Mouse (Mus musculus): ENCODE results near the gene Il11ra1. TPM values are rescaled to one million over a fixed set of nuclear protein-coding genes. Genes with fewer than 3 reads are reported as not detected.
A peak's percentile ranks its signal among the peaks of the same experiment; 100 is the strongest.
"Not testable (repeated sequence)": the region's sequence is repeated elsewhere in the genome, so short reads cannot be mapped to it uniquely, and the experiment has no call there.

The Il11ra1 gene
- polyA plus RNA-seq (2015; fragmentation: Nextera tagmentation; extraction: Ambion mirVana) = 153 and 157 TPM in 2 replicates

DNA sequence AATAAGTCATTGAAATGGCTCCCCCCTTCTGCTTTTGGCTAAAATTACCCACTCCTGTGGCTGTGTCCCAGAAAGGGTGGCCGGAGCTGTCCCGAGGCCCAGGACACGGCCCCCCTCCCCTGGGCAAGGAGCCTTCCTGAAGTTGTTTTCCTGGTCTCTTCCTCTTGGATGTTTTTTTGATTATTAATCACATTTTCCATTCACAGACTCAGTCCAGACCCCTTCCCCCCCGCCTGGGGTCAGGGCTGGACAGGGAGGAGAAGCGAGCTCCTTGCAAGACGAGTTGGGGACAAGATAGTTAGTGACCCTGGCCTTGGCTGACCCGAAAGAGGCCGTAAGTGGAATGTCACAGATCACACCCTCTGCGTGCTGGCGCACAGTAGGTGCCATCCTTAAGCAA is at the start of gene Il11ra1:
Gene Il11ra1 (plus strand): TSS at position 207 of the 400 bp plus-strand sequence.
- not testable (repeated sequence) for H3K9me3 ChIP-seq; H3K9ac ChIP-seq; H3K4me2 ChIP-seq; ATAC-seq (ENCODE audit: insufficient read depth, low FRiP score, low read depth); H3K27ac ChIP-seq; H3K27me3 ChIP-seq (replicated peaks); H3K36me3 ChIP-seq; H3K4me3 ChIP-seq (replicated peaks); H3K4me1 ChIP-seq
- 68% methylated on average over 10 of the region's 10 CpGs for WGBS

DNA sequence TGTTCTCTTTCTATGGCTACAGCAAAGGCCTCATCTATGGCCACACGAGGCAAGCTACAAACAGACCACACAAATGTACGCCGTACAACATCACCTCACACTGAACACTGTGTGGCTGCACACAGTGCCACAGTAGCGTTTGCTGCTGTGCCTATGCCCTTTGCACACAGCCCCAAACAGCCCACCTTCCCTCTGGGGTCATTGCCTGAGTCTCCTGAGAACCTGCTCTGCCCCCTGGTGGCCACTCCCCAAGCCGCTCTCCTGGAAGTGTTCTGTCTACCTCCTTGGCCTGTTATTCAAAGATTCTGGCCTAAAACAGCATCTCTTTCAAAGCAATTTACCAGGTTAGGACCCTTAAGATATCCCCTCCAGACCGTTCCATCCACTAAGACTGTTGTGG is 46.5 kb upstream of the Il11ra1 start:
- Histone ChIP-seq H3K4me1 (no peaks in the 10 kb centered on the region), H3K9me3 (no peaks in the 10 kb centered on the region), H3K36me3 (no peaks in the 10 kb centered on the region), H3K27me3 (replicated peaks) (no peaks in the 10 kb centered on the region), H3K9ac (no peak overlapping the region), H3K27ac (no peak overlapping the region), H3K4me3 (replicated peaks) (no peak overlapping the region), H3K4me2 (no peak overlapping the region)
- 43% methylated on average over 6 of the region's 6 CpGs for WGBS
- ATAC-seq (ENCODE audit: insufficient read depth, low FRiP score, low read depth) = no peak

GRCm38 (mm10) chr4:41653730-41654129 is 46.1 kb upstream of the Il11ra1 start:
- Histone ChIP-seq H3K4me2 (no peak overlapping the region), H3K4me1 (no peaks in the 10 kb centered on the region), H3K36me3 (no peaks in the 10 kb centered on the region), H3K9ac (no peak overlapping the region), H3K4me3 (replicated peaks) (no peak overlapping the region), H3K27me3 (replicated peaks) (no peaks in the 10 kb centered on the region), H3K9me3 (no peaks in the 10 kb centered on the region), H3K27ac (no peak overlapping the region)
- WGBS = 67% methylated on average over 6 of the region's 6 CpGs
- ATAC-seq (ENCODE audit: insufficient read depth, low FRiP score, low read depth) = no peak

DNA sequence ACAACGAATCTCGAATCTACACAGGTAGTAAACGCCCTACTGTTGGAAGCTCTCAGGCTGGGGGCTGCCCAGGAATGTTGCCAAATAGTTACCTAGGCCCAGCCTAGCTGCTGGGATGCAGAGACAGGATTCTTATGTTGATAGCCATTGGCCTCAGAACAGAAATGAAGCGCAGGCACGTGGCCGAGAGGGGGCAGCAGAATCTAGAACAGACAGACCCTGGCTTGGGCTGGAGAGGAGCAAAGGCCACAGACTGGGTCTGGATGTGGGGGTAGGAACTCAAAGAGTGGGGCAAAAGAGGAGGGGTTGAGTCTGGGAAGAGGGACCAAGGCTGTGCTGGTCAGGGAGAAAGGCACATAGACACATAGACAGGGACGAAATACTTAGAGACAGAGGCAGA is 45.6 kb upstream of the Il11ra1 start:
- Histone ChIP-seq H3K4me2 (no peak overlapping the region), H3K36me3 (no peaks in the 10 kb centered on the region), H3K9me3 (no peaks in the 10 kb centered on the region), H3K4me1 (no peaks in the 10 kb centered on the region), H3K27me3 (replicated peaks) (no peaks in the 10 kb centered on the region), H3K9ac (no peak overlapping the region), H3K4me3 (replicated peaks) (no peak overlapping the region), H3K27ac (no peak overlapping the region)
- ATAC-seq (ENCODE audit: insufficient read depth, low FRiP score, low read depth) = no peak
- 15% methylated on average over 7 of the region's 7 CpGs for WGBS

DNA sequence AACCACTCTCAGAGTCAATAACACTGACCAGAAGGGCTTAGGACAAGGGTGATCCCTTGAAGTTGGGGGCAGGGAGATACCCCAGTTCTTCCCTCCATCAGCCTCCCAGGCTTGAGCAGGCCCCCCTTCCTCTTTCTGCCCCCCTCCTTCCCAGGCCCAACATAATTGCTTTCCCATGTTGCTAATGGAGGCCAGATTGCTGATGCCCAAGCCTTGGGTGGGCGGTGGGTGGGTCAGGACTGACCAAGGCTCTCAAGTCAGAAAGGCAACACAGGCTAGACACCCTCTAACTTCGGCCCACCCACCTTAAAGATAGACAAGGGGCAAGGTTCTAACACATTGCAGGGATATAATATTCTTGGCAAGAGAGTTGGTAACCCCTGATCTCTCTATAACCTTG is 44.3 kb upstream of the Il11ra1 start:
- Histone ChIP-seq H3K9ac (no peak overlapping the region), H3K9me3 (no peaks in the 10 kb centered on the region), H3K27ac (no peak overlapping the region), H3K27me3 (replicated peaks) (no peaks in the 10 kb centered on the region), H3K4me2 (no peak overlapping the region), H3K4me1 (0 out of 2 replicates have a peak, but pooled peaks cover under 1% of the 10 kb centered on the region), H3K36me3 (no peaks in the 10 kb centered on the region), H3K4me3 (replicated peaks) (no peak overlapping the region)
- WGBS = 88% methylated on average over 2 of the region's 2 CpGs
- no peak for ATAC-seq (ENCODE audit: insufficient read depth, low FRiP score, low read depth)

DNA sequence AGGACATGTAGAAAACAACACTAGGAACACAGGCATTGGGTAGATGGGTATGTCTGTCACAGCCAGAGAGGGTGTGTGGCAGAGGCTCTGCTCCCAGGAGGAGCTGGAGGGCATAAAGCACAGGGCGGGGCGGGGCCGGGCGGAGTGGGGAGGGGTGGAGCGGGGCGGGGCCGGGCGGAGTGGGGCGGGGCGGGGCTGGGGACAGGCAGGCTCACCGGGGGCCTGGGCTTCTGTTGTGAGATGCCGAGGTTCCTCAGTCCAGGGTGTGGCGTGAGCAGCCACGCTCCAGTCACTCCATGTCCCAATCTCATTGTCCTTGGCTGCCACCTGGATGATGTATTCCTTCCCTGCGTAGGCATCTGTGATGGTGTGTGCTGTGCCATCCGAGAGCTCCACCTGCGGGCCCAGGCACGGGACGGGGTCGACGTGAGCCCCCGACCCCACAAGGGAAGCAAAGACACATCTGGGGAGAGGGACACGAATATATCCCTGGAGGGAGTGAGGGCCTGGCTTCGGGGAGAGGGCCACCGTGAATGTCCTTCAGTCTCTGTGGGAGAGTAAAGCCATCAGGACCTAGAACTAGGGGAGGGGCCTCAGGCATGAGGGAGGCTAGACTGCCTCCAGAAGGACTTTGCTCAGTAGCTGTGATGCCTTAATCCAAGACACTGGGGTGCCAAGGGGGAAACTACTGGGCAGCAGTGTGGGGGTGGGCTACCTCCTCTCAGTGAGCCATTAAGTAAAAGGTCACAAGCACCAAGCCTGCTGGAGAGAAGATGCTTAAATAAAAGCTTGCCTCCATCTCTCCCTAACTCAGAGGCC is 41.0 kb upstream of the Il11ra1 start:
- Histone ChIP-seq H3K27ac (no peak overlapping the region), H3K9me3 (no peaks in the 10 kb centered on the region), H3K4me1 (peaks cover 14% of the 10 kb centered on the region; the same call in 1 of the 2 replicates), H3K9ac (no peak overlapping the region), H3K27me3 (replicated peaks) (no peaks in the 10 kb centered on the region), H3K4me3 (replicated peaks) (no peak overlapping the region), H3K36me3 (no peaks in the 10 kb centered on the region), H3K4me2 (0 out of 2 replicates have a peak overlapping the region, but pooled peaks have one; percentile 16)
- 25% methylated on average over 16 of the region's 25 CpGs for WGBS
- peak; percentile 12; the same call in 1 of the 2 replicates for ATAC-seq (ENCODE audit: insufficient read depth, low FRiP score, low read depth)

DNA sequence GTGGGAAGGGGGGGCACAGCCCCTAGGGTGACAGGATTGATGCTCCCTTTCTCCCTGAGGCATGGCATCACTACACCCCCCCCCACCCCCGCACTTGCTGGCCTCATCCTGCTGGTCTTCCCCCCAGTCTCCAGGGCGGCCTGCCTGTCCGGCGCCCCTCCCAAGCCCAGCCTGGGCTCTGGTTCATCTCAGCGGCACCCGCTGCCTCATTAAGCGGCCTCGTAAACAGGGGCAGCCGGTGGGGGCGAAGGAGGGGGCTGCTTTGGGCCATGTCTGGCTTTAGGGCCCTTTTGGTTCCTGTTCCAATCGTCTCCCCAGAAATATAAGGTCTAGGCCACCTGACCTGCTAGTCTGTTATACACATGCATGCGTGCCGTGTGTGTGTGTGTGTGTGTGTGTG is 40.2 kb upstream of the Il11ra1 start:
- no peak overlapping the region for H3K27ac ChIP-seq
- 55% methylated on average over 13 of the region's 13 CpGs for whole genome bisulfite sequencing

DNA sequence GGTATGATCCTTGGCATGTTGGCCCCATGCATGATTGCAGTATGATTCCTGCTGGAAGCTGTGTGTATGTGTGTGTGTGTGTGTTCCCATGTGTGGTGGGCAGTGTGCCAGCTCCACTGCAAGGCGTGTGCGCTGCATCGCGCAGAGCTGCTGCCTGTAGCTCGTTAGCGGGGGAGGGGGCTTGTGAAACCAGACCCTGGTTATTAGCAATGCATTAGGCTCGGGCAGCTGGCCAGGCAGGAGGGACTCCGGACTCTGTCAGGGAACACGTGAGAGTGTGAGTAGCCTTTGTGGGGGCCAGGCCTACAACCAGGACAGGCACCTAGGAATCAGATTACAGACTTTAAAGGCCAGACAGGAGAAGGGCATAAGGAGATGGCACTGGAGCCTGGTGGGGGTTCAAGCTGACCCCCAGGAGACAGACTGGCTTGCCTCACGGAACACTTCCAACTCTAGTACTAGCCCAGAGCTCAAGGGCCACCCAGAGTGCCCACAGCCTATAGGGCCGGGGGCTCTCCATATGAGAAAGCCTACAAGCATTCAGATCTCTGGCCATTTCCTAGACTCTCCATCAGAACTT is 38.8 kb upstream of the Il11ra1 start:
- 38% methylated on average over 11 of the region's 11 CpGs for WGBS
- no peaks in the 10 kb centered on the region for H3K9me3 ChIP-seq
- H3K4me3 ChIP-seq (replicated peaks) = no peak overlapping the region
- peaks cover 33% of the 10 kb centered on the region for H3K4me1 ChIP-seq
- no peak overlapping the region for H3K9ac ChIP-seq
- no peaks in the 10 kb centered on the region for H3K27me3 ChIP-seq (replicated peaks)
- no peak overlapping the region for H3K27ac ChIP-seq
- no peak for ATAC-seq (ENCODE audit: insufficient read depth, low FRiP score, low read depth)
- no peaks in the 10 kb centered on the region for H3K36me3 ChIP-seq
- no peak overlapping the region for H3K4me2 ChIP-seq

More for the DNA sequence above, 40.2 kb upstream of the Il11ra1 start:
- Histone ChIP-seq H3K9me3 (no peaks in the 10 kb centered on the region), H3K27me3 (replicated peaks) (no peaks in the 10 kb centered on the region), H3K36me3 (no peaks in the 10 kb centered on the region), H3K4me3 (replicated peaks) (no peak overlapping the region), H3K9ac (no peak overlapping the region), H3K4me1 (peaks cover 21% of the 10 kb centered on the region), H3K4me2 (no peak overlapping the region)
- ATAC-seq (ENCODE audit: insufficient read depth, low FRiP score, low read depth) = no peak

DNA sequence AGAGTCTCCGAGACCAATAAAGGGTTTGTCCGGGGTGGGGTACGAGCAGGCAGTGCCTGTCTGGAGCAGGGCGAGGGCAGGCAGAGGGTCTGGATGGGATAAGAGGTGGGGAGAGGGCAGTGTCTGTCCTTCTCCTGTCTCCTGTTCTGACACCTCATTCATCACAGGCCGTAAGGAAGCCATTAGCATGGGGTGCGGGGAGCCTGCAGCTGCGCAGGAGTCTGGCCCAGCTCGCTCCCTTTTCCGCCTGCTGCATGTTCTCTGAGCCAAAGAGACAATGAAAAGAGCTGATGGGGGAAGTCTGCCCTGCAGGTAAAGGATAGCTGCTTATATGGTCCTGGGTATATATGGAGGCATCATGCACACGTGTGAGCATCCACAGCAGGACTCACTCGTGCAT is 37.1 kb upstream of the Il11ra1 start:
- Histone ChIP-seq H3K36me3 (no peaks in the 10 kb centered on the region), H3K9me3 (no peaks in the 10 kb centered on the region), H3K27ac (no peak overlapping the region), H3K4me2 (no peak overlapping the region), H3K27me3 (replicated peaks) (no peaks in the 10 kb centered on the region), H3K9ac (no peak overlapping the region), H3K4me3 (replicated peaks) (no peak overlapping the region), H3K4me1 (peaks cover 36% of the 10 kb centered on the region)
- no peak for ATAC-seq (ENCODE audit: insufficient read depth, low FRiP score, low read depth)
- 70% methylated on average over 11 of the region's 11 CpGs for WGBS

- Histone ChIP-seq H3K4me2 (no peak overlapping the region), H3K27me3 (replicated peaks) (no peaks in the 10 kb centered on the region), H3K9ac (no peak overlapping the region), H3K4me3 (replicated peaks) (no peak overlapping the region), H3K4me1 (peaks cover 36% of the 10 kb centered on the region), H3K36me3 (no peaks in the 10 kb centered on the region), H3K27ac (no peak overlapping the region), H3K9me3 (no peaks in the 10 kb centered on the region)
- 40% methylated on average over 9 of the region's 9 CpGs for WGBS
- ATAC-seq (ENCODE audit: insufficient read depth, low FRiP score, low read depth) = no peak
These were observed 36.2 kb upstream of the Il11ra1 start for GRCm38 (mm10) chr4:41663614-41664013.

- H3K27me3 ChIP-seq (replicated peaks) = no peaks in the 10 kb centered on the region
- no peak for ATAC-seq (ENCODE audit: insufficient read depth, low FRiP score, low read depth)
- WGBS = 47% methylated on average over 7 of the region's 7 CpGs
- peak overlapping the region; percentile 54; the same call in 1 of the 2 replicates for H3K27ac ChIP-seq
- no peaks in the 10 kb centered on the region for H3K36me3 ChIP-seq
- H3K9me3 ChIP-seq = no peaks in the 10 kb centered on the region
- no peak overlapping the region for H3K9ac ChIP-seq
- no peak overlapping the region for H3K4me3 ChIP-seq (replicated peaks)
- H3K4me1 ChIP-seq = peaks cover 36% of the 10 kb centered on the region
- no peak overlapping the region for H3K4me2 ChIP-seq
These were observed 35.3 kb upstream of the Il11ra1 start for GRCm38 (mm10) chr4:41664533-41664932.

DNA sequence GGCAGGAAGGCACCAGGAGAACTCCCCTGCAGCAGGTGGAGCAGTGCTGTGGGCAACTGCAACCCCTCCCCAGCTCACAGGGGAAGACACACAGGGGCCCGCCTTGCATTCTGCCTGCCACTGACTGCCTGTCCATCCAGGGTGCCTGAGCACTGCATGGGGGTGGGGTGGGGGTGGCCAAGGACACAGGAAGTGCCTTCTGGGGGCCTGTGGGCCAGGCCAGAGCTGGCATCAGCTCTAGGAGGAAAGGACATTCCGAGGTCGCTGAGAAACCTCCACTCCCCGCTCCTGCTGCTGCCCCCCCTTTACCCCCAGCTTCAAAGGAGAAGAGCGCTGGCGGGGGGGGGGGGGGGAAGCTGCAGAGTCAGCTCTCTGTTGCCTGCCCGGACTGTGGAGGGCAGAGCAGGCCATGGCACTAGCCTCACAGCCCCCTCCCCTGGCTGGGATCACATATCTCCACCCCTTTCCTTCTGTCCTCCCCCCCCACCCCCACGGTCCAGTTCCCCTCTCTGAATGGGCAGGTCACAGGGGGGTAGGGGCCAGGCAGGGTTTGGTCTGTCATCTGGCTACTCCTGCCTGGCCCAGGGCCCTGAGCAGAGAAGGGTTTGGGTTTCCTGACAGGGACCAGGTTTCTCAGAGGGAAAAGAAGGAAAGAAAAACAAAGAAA is 34.6 kb upstream of the Il11ra1 start:
- Histone ChIP-seq H3K4me2 (no peak overlapping the region; the same call in 1 of the 2 replicates), H3K27me3 (replicated peaks) (no peaks in the 10 kb centered on the region), H3K4me1 (peaks cover 36% of the 10 kb centered on the region), H3K9me3 (no peaks in the 10 kb centered on the region), H3K27ac (peak overlapping the region; percentile 54), H3K9ac (no peak overlapping the region), H3K36me3 (no peaks in the 10 kb centered on the region), H3K4me3 (replicated peaks) (no peak overlapping the region)
- ATAC-seq (ENCODE audit: insufficient read depth, low FRiP score, low read depth) = 0 out of 2 replicates have a peak, but pooled peaks have one; percentile 44
- WGBS = 6% methylated on average over 6 of the region's 8 CpGs
